Mouse (Mus musculus): Measurements from ENCODE around the gene Kng1. TPM values are rescaled to one million over a fixed set of nuclear protein-coding genes. Genes with fewer than 3 reads are reported as not detected.
"Not testable (repeated sequence)": the region's sequence is repeated elsewhere in the genome, so short reads cannot be mapped to it uniquely, and the experiment has no call there.

Gene Kng1
- polyA plus RNA-seq, 1 experiment from 2014 or later = not detected

DNA sequence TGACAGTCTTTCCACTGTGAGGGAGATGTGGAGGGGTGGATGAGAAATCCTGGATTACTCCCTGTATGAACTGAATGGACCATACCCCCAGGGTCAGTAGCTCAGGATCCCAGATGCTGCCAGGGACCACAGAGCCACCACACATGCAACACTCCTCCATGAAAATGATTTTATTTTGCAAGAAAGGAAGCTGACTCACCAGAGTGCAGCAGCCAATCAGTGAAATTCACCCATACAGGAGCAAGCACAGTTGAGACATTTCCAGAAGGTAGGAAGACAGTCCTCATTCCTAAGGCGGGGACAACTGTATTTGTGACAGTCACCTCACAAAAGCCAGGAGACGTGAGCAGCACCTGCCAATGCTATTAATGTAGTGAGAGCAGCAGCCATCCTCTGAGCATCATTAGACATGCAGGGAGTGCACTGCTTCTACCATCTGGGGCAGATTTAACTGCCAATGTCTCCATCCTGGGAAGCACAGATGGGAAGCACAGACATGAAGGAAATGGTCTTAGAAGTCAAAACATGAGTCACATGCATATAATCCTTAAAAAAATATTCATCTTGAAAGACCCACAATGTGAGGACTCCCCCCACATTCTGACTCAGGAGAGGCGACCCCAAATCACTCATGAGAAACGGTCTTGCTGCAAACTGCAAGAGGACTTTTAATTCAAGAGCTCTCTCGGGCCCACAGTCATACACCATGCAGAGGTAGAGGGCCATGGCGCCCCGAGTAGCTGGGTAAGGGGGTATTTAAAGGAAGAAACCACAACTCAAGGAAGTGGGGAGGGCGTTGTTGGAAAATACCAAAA is 39.8 kb downstream of the Kng1 start:
- H3K27ac ChIP-seq; H3K4me2 ChIP-seq; H3K4me3 ChIP-seq (replicated peaks); H3K9me3 ChIP-seq; H3K9ac ChIP-seq; H3K36me3 ChIP-seq (replicated peaks); ATAC-seq (ENCODE audit: low FRiP score): not testable (repeated sequence)
- Histone ChIP-seq H3K27me3 (peaks cover 13% of the 10 kb centered on the region), H3K4me1 (peaks cover 15% of the 10 kb centered on the region)
- WGBS = 86% methylated on average over 8 of the region's 8 CpGs

DNA sequence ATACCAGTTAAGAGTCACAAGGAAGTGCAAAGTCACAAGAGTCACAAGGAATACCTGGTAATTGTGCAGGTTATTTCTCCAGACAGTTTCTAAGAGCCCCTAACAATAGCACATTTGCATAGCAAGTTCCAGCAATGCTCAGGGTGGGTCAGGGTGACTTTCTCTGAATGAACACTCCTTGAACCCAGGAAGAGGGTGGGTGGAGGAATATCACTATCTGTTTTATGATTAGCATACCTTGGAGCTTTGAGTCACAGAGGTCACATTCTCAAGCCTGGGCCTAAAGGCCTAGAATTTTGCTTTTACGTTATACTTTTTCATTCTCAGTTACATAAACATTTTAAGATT is 40.4 kb downstream of the Kng1 start:
- not testable (repeated sequence) for H3K4me2 ChIP-seq; H3K9me3 ChIP-seq; H3K27ac ChIP-seq; H3K9ac ChIP-seq; ATAC-seq (ENCODE audit: low FRiP score); H3K4me3 ChIP-seq (replicated peaks); H3K36me3 ChIP-seq (replicated peaks)
- H3K27me3 ChIP-seq = peaks cover 17% of the 10 kb centered on the region
- 97% methylated on average over 1 of the region's 1 CpGs for WGBS
- H3K4me1 ChIP-seq = peaks cover 19% of the 10 kb centered on the region

DNA sequence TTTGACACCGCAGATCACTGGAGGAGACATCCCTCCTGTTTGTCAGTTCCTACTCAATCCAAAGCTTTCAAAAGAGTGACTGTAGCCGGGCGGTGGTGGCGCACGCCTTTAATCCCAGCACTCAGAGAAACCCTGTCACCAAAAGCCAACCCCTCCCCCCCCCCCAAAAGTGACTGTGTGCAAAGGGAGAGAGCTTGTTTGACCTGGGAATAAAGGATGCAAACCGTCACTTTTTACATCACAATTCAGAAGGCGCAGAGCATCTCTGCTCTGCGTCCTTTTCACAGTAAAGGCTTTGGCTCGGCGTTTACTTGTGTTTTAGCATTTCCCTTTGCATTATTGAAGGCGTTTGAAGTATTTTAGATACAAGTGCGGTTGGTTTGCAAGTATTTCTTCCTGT is 42.0 kb downstream of the Kng1 start:
- WGBS = under 1% methylated on average over 12 of the region's 12 CpGs
- Histone ChIP-seq H3K27ac (no peak overlapping the region), H3K9ac (peak overlapping the region; percentile 47), H3K27me3 (peaks cover 17% of the 10 kb centered on the region), H3K4me3 (replicated peaks) (peak overlapping the region; percentile 35), H3K4me2 (peak overlapping the region; percentile 57), H3K36me3 (replicated peaks) (no peaks in the 10 kb centered on the region), H3K9me3 (no peaks in the 10 kb centered on the region), H3K4me1 (peaks cover 19% of the 10 kb centered on the region)
- ATAC-seq (ENCODE audit: low FRiP score) = no peak

DNA sequence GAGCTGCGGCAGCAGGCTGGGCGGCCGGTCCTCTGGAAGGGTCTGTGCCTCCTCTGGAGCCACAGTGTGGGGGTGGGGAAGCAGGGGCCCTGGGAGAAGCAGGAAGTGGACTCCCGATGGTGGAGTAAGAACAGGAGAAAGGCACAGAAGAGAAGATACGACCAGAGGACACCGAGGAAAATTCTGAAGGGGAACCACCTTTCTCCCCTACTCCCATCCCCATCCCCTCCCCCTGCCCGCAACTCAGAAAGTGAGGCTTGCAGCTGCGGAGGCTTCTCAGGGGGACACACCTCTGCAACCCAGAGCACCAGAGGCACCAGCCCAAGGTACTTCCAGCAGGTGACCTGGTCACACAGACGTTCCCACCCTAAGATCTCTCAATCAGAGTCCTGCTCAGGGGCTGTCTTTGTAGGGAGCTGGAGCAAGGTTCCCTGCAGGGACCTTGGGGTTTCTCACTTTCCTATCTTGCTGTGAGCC is 42.5 kb downstream of the Kng1 start:
- whole genome bisulfite sequencing = under 1% methylated on average over 9 of the region's 9 CpGs
- no peak overlapping the region for H3K27ac ChIP-seq

DNA sequence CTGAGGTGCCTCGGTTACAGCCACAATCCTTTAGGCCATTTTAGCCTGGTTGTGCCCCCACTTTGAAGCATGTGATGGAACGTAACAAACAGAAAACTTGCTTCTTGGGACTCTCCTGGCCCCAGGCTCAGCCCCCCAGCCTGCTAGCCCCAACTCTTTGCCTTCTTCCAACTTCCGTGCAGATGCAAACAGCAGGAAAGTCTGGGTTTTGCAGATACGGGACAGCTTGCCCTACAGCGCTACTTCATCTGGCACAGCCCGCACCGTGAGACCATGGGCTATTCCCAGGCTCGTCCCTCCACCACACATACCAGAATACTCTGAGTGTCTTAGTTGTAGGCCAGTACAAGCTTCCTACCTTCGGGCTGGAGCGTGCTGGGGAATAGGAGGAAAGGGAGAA is 42.9 kb downstream of the Kng1 start:
- WGBS = 15% methylated on average over 10 of the region's 10 CpGs
- Histone ChIP-seq H3K27ac (no peak overlapping the region), H3K4me2 (peak overlapping the region; percentile 57), H3K4me1 (peaks cover 19% of the 10 kb centered on the region), H3K27me3 (peaks cover 17% of the 10 kb centered on the region), H3K36me3 (replicated peaks) (no peaks in the 10 kb centered on the region), H3K4me3 (replicated peaks) (peak overlapping the region; percentile 35), H3K9ac (peak overlapping the region; percentile 47; the same call in 1 of the 2 replicates), H3K9me3 (no peaks in the 10 kb centered on the region)
- no peak for ATAC-seq (ENCODE audit: low FRiP score)

More for the DNA sequence above, 42.5 kb downstream of the Kng1 start:
- Histone ChIP-seq H3K9me3 (no peaks in the 10 kb centered on the region), H3K36me3 (replicated peaks) (no peaks in the 10 kb centered on the region), H3K4me1 (peaks cover 19% of the 10 kb centered on the region), H3K4me3 (replicated peaks) (peak overlapping the region; percentile 35), H3K4me2 (peak overlapping the region; percentile 57), H3K27me3 (peaks cover 17% of the 10 kb centered on the region), H3K9ac (peak overlapping the region; percentile 47)
- peak; percentile 75 for ATAC-seq (ENCODE audit: low FRiP score)

DNA sequence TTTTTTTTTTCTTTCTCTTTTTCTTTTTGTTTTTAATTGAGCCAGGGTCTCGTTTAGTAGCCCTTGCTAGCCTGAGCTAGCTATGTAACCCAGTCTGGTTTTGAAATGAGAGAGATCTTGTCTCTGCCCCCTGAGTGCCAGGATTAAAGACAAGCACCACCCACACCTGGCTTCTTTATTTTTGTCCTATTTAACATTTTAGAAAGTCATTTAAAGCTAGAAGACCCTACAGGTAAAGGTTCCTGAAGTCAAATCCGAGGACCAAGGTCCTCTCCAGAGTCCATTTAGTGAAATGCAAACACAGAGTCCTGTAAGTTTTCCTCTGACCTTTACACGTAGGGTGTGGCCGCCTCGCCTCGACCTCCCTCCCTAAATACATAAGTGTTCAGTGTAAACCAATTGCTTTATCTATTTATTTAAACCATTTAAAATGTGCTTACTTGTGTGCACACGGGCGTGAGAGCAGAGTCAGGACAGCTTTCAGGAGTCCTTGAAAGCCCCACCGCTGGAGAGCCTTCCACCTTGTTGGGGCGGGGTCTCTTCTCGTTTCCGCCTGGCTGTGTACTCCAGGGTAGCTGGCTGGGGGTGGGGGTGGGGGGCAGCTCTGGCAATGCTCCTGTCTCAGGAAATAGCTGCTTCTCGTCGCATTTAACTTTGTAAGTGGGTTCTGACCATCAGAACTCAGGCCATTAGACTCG is 44.8 kb downstream of the Kng1 start:
- peaks cover 17% of the 10 kb centered on the region for H3K27me3 ChIP-seq
- 14% methylated on average over 15 of the region's 15 CpGs for WGBS
- H3K4me1 ChIP-seq = peaks cover 21% of the 10 kb centered on the region
- peak overlapping the region; percentile 17; the same call in 1 of the 2 replicates for H3K9ac ChIP-seq
- H3K36me3 ChIP-seq (replicated peaks) = no peaks in the 10 kb centered on the region
- H3K4me2 ChIP-seq = peak overlapping the region; percentile 50
- H3K27ac ChIP-seq = no peak overlapping the region
- ATAC-seq (ENCODE audit: low FRiP score) = no peak
- peak overlapping the region; percentile 30 for H3K4me3 ChIP-seq (replicated peaks)
- no peaks in the 10 kb centered on the region for H3K9me3 ChIP-seq

DNA sequence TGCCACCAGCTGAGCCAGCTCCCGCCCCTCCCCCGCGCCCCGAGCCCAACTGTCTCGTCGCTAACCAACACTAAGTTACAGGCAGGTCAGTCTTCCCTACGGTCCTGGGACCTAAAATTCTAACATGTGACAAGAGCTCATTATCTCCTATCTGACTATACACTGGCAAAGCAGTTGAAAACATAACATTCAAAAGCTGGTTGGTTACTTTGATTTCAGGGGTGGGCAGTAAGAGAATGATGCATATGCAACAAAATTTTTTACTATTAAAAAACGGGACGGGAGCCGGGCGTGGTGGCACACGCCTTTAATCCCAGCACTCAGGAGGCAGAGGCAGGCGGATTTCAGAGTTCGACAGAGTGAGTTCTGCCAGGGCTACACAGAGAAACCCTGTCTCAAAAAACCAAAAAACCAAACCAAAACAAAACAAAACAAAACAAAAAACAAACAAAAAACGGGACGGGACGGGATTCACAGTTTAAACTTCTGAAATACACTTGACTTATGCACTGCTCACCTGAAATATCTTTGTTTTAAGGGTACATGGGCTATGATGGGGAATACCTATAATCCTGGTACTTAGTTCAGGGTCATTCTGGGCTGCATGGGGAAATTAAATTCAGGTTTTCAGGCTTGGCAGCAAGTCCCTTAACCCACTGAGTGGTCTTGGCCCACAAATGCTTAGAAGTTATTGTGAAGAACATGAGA is 45.5 kb downstream of the Kng1 start:
- Histone ChIP-seq H3K4me2 (peak overlapping the region; percentile 50), H3K27me3 (peaks cover 17% of the 10 kb centered on the region), H3K4me3 (replicated peaks) (peak overlapping the region; percentile 30), H3K9ac (no peak overlapping the region), H3K27ac (no peak overlapping the region), H3K9me3 (no peaks in the 10 kb centered on the region), H3K36me3 (replicated peaks) (no peaks in the 10 kb centered on the region), H3K4me1 (peaks cover 21% of the 10 kb centered on the region)
- WGBS = 44% methylated on average over 17 of the region's 17 CpGs
- ATAC-seq (ENCODE audit: low FRiP score) = no peak

DNA sequence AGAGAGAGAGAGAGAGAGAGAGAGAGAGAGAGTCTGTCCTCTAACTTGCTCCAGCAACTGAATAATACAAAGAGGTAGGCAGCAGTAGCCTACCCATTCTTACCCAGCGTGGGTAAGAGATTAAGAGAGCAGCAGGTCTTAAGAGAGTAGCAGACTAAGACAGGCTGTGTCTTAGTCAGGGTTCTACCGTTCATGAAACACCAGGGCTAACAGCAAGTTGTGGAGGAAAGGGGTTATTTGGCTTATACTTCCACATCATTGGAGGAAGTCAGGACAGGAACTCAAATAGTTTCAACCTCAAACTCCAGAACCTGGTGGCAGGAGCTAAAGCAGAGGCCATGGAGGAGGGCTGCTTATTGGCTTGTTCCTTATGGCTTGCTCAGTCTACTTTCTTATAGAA is 46.2 kb downstream of the Kng1 start:
- WGBS = 46% methylated on average over 2 of the region's 2 CpGs
- Histone ChIP-seq H3K9me3 (no peaks in the 10 kb centered on the region), H3K27me3 (peaks cover 17% of the 10 kb centered on the region), H3K9ac (no peak overlapping the region), H3K36me3 (replicated peaks) (peaks cover 2% of the 10 kb centered on the region), H3K4me3 (replicated peaks) (no peak overlapping the region), H3K4me1 (peaks cover 23% of the 10 kb centered on the region), H3K4me2 (no peak overlapping the region), H3K27ac (no peak overlapping the region)
- no peak for ATAC-seq (ENCODE audit: low FRiP score)

DNA sequence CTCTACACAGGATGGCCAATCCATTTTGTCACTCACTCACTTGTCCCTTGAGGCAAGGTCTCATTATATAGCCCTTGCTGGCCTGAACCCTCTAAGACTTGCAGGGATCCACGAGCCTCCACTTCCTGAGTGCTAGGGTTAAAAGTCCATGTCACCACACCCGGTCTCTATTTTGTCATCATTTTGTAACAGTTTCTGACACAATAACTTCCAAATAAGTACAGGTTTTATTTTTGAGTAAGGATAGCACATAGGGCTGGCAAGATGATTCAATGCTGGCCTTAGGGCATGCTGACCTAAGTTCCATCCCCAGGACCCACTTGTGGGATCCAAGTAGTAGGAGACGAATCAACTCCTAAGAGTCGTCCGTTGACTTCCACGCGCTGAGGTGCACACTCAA is 48.5 kb downstream of the Kng1 start:
- 78% methylated on average over 7 of the region's 7 CpGs for WGBS
- Histone ChIP-seq H3K36me3 (replicated peaks) (peaks cover 24% of the 10 kb centered on the region), H3K9me3 (no peaks in the 10 kb centered on the region), H3K4me2 (no peak overlapping the region), H3K4me1 (peaks cover 29% of the 10 kb centered on the region), H3K27me3 (peaks cover 4% of the 10 kb centered on the region; the same call in 1 of the 2 replicates), H3K9ac (no peak overlapping the region), H3K27ac (no peak overlapping the region), H3K4me3 (replicated peaks) (no peak overlapping the region)
- ATAC-seq (ENCODE audit: low FRiP score) = no peak

DNA sequence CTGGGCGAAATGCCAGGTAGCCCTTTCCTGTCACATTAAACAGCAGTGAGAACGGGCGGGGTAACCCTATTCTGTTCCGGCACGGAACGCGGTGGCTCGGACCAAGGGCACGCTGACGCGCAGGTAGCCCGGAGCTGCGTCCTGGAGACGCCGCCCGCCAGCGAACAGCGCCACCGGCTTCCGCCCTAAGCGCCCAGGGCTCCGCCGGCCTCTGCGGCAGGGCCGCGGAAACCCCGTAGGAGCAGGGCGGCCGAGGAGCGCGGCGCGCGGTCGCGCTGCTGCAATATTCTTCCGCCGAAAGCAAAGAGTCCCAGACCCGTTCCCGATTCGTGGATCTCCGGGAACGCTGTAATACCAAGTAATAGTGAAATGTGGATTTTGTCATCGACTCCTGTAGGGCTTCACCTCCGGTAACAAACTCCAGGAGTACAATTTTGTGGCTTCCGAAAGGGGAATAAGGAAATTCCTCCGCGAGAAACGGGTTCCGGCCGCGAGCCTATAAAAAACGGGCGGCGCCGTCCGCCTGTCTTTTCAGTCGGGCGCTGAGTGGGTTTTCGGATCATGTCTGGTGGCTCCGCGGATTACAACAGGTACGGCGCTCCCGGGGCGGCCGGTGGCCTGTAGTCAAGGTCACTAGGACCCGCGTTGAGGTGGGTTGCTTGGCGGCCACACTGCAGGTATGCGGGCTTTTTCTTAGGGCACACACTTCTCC is 49.7 kb downstream of the Kng1 start, which contains the start of gene Eif4a2:
Gene Eif4a2 (plus strand): TSS at position 214 of the 712 bp plus-strand sequence.
- WGBS = 0% methylated on average over 71 of the region's 71 CpGs
- Histone ChIP-seq H3K27me3 (peaks cover 4% of the 10 kb centered on the region; the same call in 1 of the 2 replicates), H3K36me3 (replicated peaks) (peaks cover 37% of the 10 kb centered on the region), H3K27ac (peak within 1 kb of the TSS; percentile 96), H3K9me3 (no peaks in the 10 kb centered on the region), H3K4me1 (peaks cover 35% of the 10 kb centered on the region), H3K4me3 (replicated peaks) (peak within 1 kb of the TSS; percentile 85), H3K9ac (peak within 1 kb of the TSS; percentile 98), H3K4me2 (peak within 1 kb of the TSS; percentile 90)
- ATAC-seq (ENCODE audit: low FRiP score) = peak; percentile 93

DNA sequence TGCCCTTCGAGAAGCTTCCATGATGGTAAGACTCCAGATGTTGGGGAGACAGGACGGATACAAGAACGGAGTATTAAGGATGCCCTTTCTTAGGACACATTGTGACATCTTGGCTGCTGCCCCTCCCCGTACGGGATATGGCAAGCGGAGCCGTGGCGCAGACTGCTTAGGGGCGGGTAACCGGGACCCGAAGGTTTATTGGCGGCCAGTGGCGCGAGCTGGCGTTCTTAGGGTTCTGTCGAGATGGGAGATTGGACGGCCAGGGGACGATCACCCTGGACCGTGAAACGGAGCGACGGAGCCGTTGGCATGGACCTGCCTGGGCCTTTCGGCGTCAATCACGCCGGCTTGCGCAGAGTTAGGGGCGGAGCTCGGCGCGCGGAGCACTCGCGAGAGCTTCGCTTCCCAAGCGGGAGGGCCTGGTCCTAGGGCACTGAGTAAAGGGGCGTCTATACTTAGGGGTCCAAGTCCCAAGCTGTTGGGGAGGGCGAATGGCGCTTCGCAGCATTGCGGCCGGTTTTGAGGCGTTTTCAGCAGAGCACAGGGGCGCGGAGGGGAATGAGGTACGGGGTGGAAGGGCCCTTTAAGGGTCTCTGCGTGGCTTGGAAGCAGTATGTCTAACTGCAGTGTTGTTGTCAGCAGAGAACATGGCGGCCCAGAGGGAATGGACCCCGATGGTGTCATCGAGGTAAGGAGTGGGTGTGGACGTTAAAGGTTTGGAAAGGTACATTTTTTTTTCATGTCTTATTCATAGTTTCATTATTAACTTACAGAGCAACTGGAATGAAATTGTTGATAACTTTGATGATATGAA is 50.5 kb downstream of the Kng1 start:
- WGBS = under 1% methylated on average over 52 of the region's 52 CpGs
- peak overlapping the region; percentile 85 for H3K4me3 ChIP-seq (replicated peaks)
- H3K4me1 ChIP-seq = peaks cover 33% of the 10 kb centered on the region

More for the DNA sequence above, 50.5 kb downstream of the Kng1 start:
- H3K9me3 ChIP-seq = no peaks in the 10 kb centered on the region
- H3K27ac ChIP-seq = peak overlapping the region; percentile 96
- peak; percentile 90 for ATAC-seq (ENCODE audit: low FRiP score)
- peak overlapping the region; percentile 90 for H3K4me2 ChIP-seq
- H3K9ac ChIP-seq = peak overlapping the region; percentile 98
- no peaks in the 10 kb centered on the region for H3K27me3 ChIP-seq
- peaks cover 44% of the 10 kb centered on the region for H3K36me3 ChIP-seq (replicated peaks)

Measured in forebrain, embryonic 12.5 days (tissue).